Mouse (Mus musculus): ENCODE data around the gene Asic4. TPM values are rescaled to one million over a fixed set of nuclear protein-coding genes. Genes with fewer than 3 reads are reported as not detected.

Gene Asic4
- total RNA-seq (2022), result not detected

DNA sequence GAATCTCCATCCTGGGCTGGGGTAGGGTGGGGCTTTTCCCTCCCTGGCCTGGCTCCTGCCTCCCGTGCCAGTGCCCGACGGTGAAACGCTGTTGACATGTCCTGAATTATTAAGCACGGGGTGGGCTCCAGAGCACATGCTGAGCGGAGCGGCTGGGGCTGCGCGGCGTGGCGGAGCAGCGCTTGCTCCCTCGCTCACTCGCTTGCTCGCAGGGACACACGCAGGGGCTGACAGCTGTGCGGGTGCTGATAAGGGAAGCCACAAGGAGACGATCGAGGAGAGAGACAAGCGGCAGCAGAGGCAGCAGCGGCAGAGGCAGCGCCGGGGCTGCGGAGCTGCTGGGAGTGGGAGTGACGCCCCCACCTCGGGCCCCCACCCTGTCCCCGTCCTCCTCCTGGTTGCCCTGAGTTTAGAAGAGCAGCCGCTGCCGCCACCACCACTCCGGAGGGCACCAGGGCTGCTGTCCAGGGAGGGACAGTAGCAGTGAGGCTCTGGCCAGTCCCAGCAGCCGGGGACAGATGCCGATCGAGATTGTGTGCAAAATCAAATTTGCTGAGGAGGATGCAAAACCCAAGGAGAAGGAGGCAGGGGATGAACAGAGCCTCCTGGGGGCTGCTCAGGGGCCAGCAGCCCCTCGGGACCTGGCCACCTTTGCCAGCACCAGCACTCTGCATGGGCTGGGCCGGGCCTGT, at the start of gene Asic4:
Gene Asic4 (plus strand): TSS at position 123 of the 692 bp plus-strand sequence.
- DNase-seq (ENCODE audit: low spot score in 2 of 2), result no peak

DNA sequence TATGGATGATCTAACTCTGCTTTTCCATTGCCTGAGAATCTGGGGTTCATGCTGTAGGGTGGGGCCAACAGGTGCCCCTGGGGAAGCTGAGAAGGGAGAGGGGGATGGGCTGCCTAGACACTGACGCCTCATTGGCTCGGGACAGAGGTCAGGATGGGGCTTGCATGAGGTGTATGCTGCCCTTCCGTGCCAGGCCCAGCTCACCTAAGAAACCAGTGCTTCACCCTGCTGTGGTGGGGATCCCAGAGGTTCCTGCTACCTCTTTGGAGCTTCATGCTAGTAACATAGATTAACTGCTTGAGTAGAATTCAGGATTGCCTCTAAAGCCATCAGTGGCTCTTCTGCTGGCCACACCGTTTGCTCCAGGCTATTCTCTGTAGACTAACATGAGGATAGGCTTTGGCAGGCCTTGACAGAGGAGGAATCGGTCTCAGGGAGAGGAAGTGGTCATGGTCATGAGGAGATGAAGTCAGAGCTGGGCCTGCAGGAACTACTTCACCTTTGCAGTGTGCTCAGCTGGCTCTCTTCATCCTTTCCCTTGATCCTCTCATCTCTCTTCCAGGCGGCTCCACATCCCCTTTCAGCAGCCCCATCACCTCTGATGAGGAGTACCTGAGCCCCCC, 49.6 kb upstream of the Asic4 start:
- peak in 1 of 2 experiments; percentile 76 for DNase-seq (ENCODE audit: low spot score in 2 of 2)

DNA sequence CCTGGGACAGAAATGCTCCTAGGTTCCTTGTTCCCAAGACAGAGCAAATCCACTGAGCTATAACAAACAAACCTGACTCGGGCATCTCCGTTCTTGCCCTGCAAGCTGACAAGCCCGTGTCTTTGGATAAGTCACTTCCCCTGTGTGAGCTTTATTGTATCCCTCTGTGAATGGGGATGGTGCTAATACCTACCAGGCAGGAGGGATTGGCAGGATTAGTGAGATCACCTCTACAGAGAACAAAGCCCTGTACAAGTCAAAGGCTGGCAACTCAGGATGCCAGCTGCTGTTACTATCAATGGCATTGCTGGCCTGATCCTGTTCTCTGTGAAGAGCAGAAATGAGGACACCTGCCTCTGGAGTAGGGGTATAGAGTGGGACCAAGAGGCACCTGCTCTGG, 44.7 kb upstream of the Asic4 start:
- DNase-seq (ENCODE audit: low spot score in 2 of 2), result no peak

DNA sequence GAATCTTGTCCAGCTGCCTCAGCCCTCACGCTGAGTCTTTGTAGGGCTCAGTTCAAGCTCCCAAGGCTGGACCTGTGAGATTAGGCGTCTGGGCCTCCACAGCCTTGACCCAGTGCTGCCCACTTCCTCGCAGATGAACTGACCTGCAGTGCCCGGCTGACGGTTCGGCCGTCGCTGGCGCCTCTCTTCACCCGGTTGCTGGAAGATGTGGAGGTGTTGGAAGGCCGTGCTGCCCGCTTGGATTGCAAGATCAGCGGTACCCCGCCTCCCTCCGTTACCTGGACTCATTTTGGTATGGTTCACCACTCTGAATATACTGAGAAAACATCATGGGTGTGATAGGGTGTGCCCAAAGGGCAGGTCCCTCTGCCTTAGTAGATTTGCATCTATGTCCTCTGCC, 44.1 kb upstream of the Asic4 start:
- no peak for DNase-seq (ENCODE audit: low spot score in 2 of 2)

DNA sequence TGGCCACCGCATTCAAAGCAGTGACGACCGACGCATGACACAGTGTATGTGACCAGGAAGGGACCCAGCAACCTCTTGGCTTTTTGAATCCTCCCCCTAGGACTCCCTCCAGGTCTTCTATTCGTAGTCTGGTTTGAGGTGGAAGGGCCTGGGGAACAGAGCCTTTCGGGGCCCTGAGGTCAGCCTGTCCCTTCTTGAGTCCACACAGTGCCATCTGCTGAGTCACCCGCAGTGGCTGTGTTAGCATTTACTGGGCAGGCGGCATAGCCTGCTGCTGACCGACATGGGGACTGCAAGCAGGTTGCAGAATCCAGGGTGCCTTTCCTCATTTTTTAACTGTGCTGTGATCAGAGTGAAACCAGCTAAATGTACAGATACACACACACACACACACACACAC, 43.2 kb upstream of the Asic4 start:
- DNase-seq (ENCODE audit: low spot score in 2 of 2), result peak in 1 of 2 experiments; percentile 58

DNA sequence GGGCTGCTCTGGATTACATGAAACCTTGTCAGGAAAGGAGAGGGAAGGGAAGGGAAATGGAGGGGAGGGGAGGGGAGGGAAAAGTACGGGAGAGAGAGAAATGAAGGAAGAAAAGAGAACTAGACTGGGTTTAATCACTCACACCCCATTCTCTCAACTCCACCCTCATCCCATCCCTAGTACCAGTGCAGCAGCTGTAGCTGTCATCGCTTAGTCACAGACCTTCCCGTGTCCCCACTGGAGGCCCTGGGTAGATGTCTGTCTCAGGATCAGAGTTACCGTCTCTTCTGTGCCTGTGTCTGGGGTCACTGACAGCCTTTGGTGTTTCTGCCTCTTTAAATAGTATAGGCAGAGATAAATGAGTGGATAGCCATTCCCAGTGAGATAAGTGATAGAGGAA, 42.0 kb upstream of the Asic4 start:
- no peak for DNase-seq (ENCODE audit: low spot score in 2 of 2)

DNA sequence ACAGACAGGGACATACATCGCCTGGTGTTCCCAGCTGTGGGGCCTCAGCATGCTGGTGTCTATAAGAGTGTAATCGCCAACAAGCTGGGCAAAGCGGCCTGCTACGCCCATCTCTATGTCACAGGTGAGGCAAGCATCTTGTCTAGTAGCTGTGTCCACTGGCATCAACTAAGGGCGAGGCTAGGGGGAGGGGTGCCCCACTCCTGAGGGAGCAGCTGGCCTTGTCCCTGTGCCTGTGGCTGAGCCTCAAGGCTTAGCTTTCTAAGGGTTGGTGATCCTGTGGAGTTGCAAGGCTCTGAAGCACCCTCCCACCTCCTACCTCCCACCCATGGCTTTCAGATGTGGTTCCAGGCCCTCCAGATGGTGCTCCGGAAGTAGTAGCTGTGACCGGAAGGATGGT, 40.3 kb upstream of the Asic4 start:
- no peak for DNase-seq (ENCODE audit: low spot score in 2 of 2)

DNA sequence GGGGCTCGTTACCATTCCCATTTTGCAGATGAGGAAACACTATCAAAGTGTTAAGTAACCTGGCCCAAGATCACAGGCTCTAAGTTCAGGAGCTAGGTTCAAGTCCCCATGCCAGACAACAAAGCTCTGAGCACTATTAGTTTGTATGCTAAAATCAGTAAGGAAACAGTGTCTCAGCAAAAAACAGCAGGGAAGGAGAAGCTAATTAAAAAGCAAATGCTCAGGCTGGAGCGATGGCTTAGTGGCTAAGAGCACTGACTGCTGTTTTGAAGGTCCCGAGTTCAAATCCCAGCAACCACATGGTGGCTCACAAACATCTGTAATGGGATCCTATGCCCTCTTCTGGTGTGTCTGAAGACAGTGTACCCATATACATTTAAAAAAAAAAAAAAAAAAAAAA, 38.0 kb upstream of the Asic4 start:
- DNase-seq (ENCODE audit: low spot score in 2 of 2), result no peak

DNA sequence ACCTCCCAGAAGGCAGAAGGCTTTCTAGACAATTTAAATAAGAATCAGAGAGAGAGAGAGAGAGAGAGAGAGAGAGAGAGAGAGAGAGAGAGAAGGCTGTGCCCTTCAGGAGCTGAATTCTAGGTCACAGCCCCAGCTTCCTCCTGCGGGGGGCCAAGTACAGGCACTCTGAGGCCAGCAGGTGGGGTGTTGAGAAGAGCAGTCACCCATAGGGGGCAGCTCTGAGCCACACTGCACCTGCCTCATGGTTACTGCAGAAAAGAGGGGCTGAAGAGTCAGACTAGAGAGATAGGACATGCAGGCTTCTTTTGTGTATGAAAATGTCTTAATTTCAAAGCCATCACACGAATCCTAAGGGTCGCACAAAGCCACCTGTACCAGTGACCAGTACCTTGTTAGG, 36.5 kb upstream of the Asic4 start:
- peak; percentile 53 to 64 for DNase-seq (ENCODE audit: low spot score in 2 of 2)

DNA sequence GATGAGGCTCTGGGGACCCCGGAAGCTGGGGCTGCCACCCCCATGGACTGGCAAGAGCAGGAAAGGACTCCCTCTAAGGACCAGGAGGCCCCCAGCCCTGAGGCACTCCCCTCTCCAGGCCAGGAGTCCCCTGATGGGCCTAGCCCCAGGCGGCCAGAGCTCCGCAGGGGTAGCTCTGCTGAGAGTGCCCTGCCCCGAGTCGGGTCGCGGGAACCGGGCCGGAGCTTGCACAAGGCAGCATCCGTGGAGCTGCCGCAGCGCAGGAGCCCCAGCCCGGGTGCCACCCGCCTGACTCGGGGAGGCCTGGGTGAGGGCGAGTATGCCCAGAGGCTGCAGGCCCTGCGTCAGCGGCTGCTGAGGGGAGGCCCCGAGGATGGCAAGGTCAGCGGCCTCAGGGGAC, 28.4 kb upstream of the Asic4 start:
- DNase-seq (ENCODE audit: low spot score in 2 of 2), result no peak

DNA sequence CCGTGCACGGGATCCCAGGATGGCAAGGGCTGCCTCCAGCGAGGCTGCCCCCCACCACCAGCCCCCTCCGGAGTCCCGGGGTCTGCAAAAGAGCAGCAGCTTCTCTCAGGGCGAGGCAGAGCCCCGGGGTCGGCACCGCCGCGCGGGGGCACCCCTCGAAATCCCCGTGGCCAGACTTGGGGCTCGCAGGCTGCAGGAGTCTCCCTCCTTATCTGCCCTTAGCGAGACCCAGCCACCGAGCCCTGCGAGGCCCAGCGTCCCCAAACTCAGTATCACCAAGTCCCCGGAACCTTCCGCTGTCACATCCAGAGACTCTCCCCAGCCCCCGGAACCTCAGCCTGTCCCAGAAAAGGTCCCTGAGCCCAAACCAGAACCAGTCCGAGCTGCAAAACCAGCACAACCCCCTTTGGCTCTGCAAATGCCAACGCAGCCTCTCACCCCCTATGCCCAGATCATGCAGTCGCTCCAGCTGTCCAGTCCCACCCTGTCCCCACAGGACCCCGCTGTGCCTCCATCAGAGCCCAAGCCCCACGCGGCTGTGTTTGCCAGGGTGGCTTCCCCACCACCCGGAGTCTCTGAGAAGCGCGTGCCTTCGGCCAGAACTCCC, 27.9 kb upstream of the Asic4 start:
- DNase-seq (ENCODE audit: low spot score in 2 of 2), result no peak

DNA sequence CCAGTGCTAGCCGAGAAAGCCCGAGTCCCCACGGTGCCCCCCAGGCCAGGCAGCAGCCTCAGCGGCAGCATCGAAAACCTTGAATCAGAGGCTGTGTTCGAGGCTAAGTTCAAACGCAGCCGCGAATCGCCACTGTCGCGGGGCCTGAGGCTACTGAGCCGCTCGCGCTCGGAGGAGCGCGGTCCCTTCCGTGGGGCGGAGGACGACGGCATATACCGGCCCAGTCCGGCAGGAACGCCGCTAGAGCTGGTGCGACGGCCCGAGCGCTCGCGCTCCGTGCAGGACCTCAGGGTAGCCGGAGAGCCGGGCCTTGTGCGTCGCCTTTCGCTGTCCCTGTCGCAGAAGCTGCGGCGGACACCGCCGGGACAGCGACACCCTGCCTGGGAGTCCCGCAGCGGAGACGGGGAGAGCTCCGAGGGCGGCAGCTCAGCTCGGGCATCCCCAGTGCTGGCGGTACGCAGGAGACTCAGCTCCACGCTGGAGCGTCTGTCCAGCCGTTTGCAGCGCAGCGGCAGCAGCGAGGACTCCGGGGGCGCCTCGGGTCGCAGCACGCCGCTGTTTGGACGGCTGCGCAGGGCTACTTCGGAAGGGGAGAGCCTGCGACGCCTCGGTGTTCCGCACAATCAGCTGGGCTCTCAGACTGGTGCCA, 27.3 kb upstream of the Asic4 start:
- DNase-seq (ENCODE audit: low spot score in 2 of 2), result no peak

DNA sequence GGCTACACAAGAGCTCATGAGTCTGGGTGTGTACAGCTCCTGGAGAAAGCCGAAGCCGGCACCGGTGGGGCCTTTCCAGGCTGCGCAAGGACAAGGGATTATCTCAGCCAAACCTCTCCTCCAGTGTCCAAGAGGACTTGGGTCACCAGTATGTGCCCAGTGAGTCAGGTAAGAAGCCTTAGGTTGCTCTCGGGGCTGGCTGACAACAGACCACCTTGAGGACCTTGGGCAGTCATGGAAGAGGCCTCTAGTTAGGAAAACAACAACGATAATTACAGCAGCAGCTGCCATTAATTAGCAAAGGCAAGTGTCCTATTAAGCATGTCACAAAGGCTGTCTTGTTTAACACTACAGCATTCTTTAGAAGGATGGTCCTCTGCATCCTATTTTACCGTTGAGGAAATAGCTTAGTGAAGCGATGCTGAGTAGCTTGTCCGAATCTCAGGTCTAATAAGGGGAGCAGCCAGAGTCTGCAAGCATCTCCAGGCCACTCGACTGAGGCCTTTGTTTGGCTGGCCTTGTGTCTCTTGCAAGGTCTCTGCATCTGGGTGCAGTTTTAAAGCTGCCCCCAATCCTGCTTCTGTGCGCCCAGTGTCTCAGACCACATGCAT, 26.4 kb upstream of the Asic4 start:
- no peak for DNase-seq (ENCODE audit: low spot score in 2 of 2)

DNA sequence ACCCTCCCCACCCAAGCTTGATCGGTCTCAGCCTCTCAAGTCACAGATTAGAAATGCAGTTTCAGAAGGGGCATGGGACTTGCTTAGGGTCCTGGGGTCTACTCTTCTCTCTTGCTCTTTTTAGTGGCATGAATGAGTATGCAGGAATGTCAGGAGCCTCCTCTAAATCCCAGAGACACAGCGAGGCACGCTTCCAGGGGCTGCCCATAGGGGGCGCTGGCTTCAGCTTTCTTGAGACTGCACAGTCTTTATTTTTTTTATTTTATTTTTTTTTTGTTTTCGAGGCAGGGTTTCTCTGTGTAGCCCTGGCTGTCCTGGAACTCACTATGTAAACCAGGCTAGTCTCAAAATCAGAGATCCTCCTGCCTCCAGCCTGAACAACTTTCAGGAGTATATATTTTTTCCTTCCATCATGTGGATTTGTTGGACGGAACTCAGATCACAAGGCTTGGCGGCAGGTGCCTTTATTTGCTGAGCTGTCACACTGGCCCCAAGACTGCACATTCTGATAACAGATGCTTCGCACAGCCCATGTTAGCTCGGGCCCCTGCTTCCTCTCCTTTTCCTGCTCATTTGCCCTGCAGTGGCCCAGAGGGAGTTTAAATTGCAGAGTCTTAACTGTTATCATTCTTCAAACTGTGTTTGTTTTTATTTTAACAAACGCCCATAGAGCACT, 24.3 kb upstream of the Asic4 start:
- no peak for DNase-seq (ENCODE audit: low spot score in 2 of 2)

DNA sequence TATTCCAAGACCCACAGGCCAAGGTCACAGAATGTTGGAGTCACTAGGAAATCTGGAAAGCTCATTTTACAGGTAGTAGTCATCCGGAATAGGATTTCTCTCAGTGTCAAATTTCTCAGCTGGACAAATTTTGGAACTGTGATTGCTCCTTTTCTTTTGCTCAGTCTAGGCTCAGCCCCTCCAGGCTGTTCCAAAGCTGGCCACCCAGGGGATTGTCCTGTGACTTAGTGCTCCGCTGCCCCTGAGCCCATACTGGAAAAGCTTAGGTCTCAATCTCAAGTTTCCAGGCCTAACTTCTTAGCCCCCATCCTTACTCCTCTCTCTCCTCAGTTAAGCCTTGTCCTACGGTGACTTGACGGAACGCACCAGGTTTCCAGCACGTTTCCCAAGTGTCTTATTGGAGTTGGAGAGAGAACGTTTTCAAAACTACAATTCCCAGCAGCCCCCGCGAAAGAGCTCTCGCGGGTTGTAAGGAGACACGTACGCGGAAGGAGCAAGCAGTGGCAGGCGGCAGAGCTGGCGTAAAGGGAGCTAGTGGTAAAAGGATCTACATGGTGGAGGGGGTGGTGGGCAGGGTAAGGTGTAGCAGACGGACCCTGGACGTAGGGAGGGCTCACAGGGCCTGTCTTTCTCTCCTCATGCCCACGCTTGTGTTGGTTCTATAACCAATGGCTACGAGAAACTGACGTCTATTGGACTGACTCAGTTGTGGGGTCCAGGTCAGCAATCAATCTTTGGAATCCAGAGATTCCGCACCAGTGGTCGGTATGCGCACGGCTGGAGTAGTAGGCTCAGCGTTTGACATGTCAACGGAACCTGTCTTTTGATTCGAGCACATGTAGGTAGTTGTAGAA, 14.5 kb upstream of the Asic4 start, which contains the start of gene Gmppa:
Gene Gmppa (plus strand): TSS at position 456 of the 854 bp plus-strand sequence.
- DNase-seq (ENCODE audit: low spot score in 2 of 2), result peak; percentile 67 to 77

DNA sequence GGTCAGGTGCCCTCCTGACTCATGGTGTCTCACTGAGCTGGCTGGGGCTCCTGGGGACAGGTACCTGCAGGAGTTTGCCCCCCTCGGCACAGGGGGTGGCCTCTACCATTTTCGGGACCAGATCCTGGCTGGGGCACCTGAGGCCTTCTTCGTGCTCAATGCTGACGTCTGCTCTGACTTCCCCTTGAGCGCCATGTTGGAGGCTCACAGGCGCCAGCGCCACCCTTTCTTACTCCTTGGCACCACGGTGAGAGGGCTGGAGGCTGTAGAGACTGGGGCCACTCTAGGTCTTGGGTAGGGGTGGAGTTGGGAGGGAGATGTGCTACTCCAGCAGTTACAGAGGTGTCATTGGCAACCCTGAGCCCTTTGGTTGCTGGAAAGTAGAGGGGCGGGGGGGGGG, 11.5 kb upstream of the Asic4 start:
- no peak for DNase-seq (ENCODE audit: low spot score in 2 of 2)

DNA sequence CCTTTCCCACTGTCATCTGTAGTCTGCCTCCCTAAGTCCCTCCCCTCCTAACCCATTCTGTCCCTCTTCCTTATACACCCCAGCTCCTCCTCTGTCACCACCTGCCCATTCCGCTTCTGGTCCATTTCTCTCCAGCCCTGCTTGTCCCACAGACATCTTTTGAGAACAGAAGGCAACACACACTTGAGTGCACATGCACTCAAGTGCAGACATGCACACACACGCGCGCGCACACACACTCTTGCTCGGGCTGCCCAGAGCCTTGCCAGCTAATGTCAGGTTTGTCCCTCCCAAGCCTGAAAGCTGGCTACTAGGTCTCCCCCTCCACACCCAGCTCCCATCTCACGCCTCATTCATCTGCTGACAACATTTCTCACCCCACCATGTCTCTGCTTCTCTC, 9.6 kb upstream of the Asic4 start:
- DNase-seq (ENCODE audit: low spot score in 2 of 2), result no peak

DNA sequence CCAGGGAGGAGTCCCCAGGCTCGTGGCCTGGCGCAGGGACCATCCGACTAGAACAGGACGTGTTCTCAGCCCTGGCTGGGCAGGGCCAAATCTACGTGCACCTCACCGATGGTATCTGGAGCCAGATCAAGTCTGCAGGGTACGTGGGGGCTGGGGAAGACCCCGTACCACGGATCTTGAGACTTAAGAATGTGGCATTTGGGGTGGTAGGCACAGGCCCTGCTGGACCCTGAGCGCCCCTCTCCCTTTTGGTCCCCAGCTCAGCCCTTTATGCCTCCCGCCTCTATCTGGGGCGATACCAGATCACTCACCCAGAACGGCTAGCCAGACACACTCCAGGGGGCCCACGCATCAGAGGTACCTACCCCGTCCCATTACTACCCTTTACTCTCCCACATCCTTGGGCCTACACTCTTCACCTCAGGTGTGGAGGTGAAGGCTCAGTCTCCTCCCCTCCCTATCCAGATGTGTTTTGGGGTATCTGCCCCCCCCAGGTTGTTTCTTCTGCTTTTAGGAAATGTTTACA, 8.7 kb upstream of the Asic4 start:
- DNase-seq (ENCODE audit: low spot score in 2 of 2), result no peak

DNA sequence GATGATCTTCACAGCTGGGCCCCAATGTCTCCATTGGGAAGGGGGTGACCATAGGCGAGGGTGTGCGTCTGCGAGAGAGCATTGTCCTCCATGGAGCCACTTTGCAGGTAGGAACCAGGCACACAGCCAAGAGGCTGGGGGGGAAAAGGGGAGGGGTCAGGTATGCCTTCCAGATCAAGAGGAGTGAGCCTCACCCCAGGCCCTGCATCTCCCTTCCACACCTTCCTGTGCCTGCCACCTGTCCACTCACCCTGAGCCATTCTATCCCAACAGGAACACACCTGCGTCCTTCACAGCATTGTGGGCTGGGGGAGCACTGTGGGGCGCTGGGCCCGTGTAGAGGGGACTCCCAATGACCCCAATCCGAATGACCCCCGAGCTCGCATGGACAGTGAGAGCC, 8.1 kb upstream of the Asic4 start:
- DNase-seq (ENCODE audit: low spot score in 2 of 2), result no peak

DNA sequence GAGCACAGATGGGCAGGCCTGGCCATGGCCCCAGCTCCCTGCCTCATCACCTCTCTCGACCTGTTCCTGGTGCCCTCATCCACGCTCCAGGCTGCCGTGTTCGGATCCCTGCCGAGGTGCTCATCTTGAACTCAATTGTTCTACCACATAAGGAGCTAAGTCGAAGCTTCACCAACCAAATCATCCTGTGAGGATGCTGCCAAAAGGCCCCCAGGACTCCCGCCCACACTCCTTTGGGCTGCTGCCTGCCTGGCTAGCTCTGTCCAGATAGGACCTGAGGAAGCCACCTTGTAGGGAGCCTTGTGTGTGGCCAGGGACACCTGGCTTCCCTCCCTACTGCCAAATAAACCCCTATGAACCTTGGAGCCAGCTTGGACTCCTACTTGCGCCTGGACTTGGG, 7.4 kb upstream of the Asic4 start:
- no peak for DNase-seq (ENCODE audit: low spot score in 2 of 2)
